Mouse (Mus musculus): ENCODE data around the gene Map2k1.
"Not testable (repeated sequence)": the region's sequence is repeated elsewhere in the genome, so short reads cannot be mapped to it uniquely, and the experiment has no call there.

Map2k1 gene

GRCm38 (mm10) chr9:64202866-64203265, 50.6 kb downstream of the Map2k1 start:
- DNase-seq (ENCODE audit: low spot score) = no peak

GRCm38 (mm10) chr9:64202331-64202730, 51.1 kb downstream of the Map2k1 start:
- no peak for DNase-seq (ENCODE audit: low spot score)

- DNase-seq (ENCODE audit: low spot score) = no peak
These were observed 53.5 kb downstream of the Map2k1 start for GRCm38 (mm10) chr9:64199897-64200296.

GRCm38 (mm10) chr9:64198763-64199418, 54.5 kb downstream of the Map2k1 start:
- DNase-seq (ENCODE audit: low spot score) = not testable (repeated sequence)

GRCm38 (mm10) chr9:64198068-64198762, 55.2 kb downstream of the Map2k1 start:
- DNase-seq (ENCODE audit: low spot score) = no peak

GRCm38 (mm10) chr9:64197524-64197923, 55.9 kb downstream of the Map2k1 start:
- no peak for DNase-seq (ENCODE audit: low spot score)

- DNase-seq (ENCODE audit: low spot score) = no peak
These were observed 57.9 kb downstream of the Map2k1 start for GRCm38 (mm10) chr9:64195554-64195953.

- DNase-seq (ENCODE audit: low spot score) = no peak
These were observed 59.6 kb downstream of the Map2k1 start for GRCm38 (mm10) chr9:64193879-64194278.

- no peak for DNase-seq (ENCODE audit: low spot score)
These were observed 69.1 kb downstream of the Map2k1 start for GRCm38 (mm10) chr9:64184166-64184840.

- not testable (repeated sequence) for DNase-seq (ENCODE audit: low spot score)
These were observed 70.1 kb downstream of the Map2k1 start for GRCm38 (mm10) chr9:64183295-64183694.

GRCm38 (mm10) chr9:64178974-64179646, 74.3 kb downstream of the Map2k1 start, which contains the start of gene Snapc5:
Snapc5 (plus strand) TSS chr9:64179274.
- DNase-seq (ENCODE audit: low spot score) = peak; percentile 48

GRCm38 (mm10) chr9:64178610-64178973, 74.8 kb downstream of the Map2k1 start:
- DNase-seq (ENCODE audit: low spot score) = no peak

- DNase-seq (ENCODE audit: low spot score) = no peak
These were observed 78.1 kb downstream of the Map2k1 start for GRCm38 (mm10) chr9:64175378-64175777.

- DNase-seq (ENCODE audit: low spot score) = no peak
These were observed 78.7 kb downstream of the Map2k1 start for GRCm38 (mm10) chr9:64174766-64175165.

GRCm38 (mm10) chr9:64174341-64174740, 79.1 kb downstream of the Map2k1 start:
- no peak for DNase-seq (ENCODE audit: low spot score)

- no peak for DNase-seq (ENCODE audit: low spot score)
These were observed 79.7 kb downstream of the Map2k1 start for GRCm38 (mm10) chr9:64173666-64174220.

- peak; percentile 52 for DNase-seq (ENCODE audit: low spot score)
These were observed 80.4 kb downstream of the Map2k1 start, which contains the start of the genes Zwilch and Rpl4 for GRCm38 (mm10) chr9:64172816-64173665. Zwilch (minus strand) TSS chr9:64173104. Rpl4 (plus strand) TSS chr9:64173375.

- no peak for DNase-seq (ENCODE audit: low spot score)
These were observed 81.2 kb downstream of the Map2k1 start for GRCm38 (mm10) chr9:64172145-64172815.

GRCm38 (mm10) chr9:64169967-64170366, 83.5 kb downstream of the Map2k1 start:
- not testable (repeated sequence) for DNase-seq (ENCODE audit: low spot score)

- no peak for DNase-seq (ENCODE audit: low spot score)
These were observed 93.0 kb downstream of the Map2k1 start for GRCm38 (mm10) chr9:64160471-64160870.
